Mouse (Mus musculus): ENCODE measurements at regions not wholly inside any gene's neighbourhood (a gene's known extent, or its start where the extent isn't known, plus 50 kb on each side); places are given as distances from the start of the nearest gene placed in this dataset.

DNA sequence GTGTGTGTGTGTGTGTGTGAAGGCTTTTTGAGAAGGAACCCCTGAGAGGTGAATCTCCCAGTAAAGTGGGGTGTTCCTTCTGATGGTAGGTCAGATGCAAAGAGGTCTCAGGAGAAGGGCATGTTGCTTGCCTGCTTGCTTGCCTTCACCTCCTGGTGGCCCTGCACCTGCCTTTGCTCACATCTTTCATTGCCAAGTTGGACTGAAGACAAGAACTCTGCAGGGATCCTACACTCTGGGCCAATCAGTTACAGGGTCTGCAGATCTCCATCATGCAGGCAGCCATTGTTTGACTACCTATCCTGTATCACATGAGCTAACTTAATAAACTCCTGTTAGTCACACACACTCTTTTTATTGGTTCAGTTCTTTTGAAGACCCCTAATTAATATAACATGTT, 148.4 kb downstream of the Sox11 start:
- H3K4me2 ChIP-seq (ENCODE audit: low read depth, low read length, severe bottlenecking): no peak overlapping the region
- no peaks in the 10 kb centered on the region for H3K4me1 ChIP-seq (replicated peaks; ENCODE audit: control insufficient read depth, insufficient read depth, low read length)
- H3K4me3 ChIP-seq (ENCODE audit: low read depth, low read length): no peak overlapping the region
- H3K9ac ChIP-seq (ENCODE audit: low read length): no peak overlapping the region
- ATAC-seq (replicated peaks; ENCODE audit: low FRiP score): no peak
- DNase-seq (ENCODE audit: low spot score): no peak
- no peaks in the 10 kb centered on the region for H3K36me3 ChIP-seq (ENCODE audit: control insufficient read depth, insufficient read depth, low read length)
- H3K27me3 ChIP-seq (ENCODE audit: control insufficient read depth, insufficient read depth, low read length): no peaks in the 10 kb centered on the region
- no peak overlapping the region for H3K27ac ChIP-seq (ENCODE audit: low read depth, low read length)
- H3K9me3 ChIP-seq (ENCODE audit: control insufficient read depth, low read length): no peaks in the 10 kb centered on the region

DNA sequence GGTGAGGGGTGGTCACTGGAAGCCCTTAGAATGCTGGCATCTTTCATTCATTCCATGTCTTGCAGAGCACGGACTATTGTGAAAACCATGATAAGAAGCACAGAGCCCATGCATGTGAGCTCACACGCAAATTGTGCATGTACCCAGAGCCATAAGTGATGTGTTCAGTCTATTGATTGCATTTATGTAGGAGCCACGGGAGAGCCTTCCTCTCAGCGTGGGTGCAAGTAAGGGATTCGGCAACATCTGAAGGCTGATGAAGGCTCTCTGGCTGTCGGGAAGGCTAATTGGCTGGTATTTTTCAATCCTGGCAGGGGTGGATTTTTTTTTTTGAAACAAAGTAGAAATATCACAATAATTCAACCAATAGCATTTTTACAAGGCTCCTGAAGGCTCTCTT, 150.5 kb downstream of the Sox11 start:
- no peak overlapping the region for H3K4me3 ChIP-seq (ENCODE audit: low read depth, low read length)
- H3K27ac ChIP-seq (ENCODE audit: low read depth, low read length): no peak overlapping the region
- ATAC-seq (replicated peaks; ENCODE audit: low FRiP score): no peak
- WGBS: 82% methylated on average over 6 of the region's 6 CpGs
- no peaks in the 10 kb centered on the region for H3K36me3 ChIP-seq (ENCODE audit: control insufficient read depth, insufficient read depth, low read length)
- H3K27me3 ChIP-seq (ENCODE audit: control insufficient read depth, insufficient read depth, low read length): no peaks in the 10 kb centered on the region
- no peaks in the 10 kb centered on the region for H3K4me1 ChIP-seq (replicated peaks; ENCODE audit: control insufficient read depth, insufficient read depth, low read length)
- H3K9me3 ChIP-seq (ENCODE audit: control insufficient read depth, low read length): no peaks in the 10 kb centered on the region
- no peak for DNase-seq (ENCODE audit: low spot score)
- H3K9ac ChIP-seq (ENCODE audit: low read length): no peak overlapping the region
- no peak overlapping the region for H3K4me2 ChIP-seq (ENCODE audit: low read depth, low read length, severe bottlenecking)

DNA sequence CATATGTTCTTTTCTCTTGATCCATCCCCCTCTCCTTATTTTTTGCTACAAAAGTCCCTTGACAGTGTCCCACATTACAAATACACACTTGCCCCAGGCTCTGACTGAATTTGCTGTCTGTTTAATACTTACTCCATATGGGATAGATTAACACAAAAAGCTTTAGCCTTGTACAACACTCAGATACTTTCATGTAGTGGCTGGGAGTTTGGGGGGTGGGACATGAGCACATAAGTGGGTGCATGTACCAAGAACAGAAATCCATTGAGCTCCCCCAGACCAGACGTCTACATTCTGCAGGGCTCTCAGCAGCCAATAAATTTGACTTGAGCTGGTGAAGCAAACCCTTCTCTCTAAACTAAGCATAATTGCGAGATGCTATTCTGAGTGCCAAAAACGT, 154.9 kb downstream of the Sox11 start:
- no peak overlapping the region for H3K27ac ChIP-seq (ENCODE audit: low read depth, low read length)
- H3K4me3 ChIP-seq (ENCODE audit: low read depth, low read length): no peak overlapping the region
- no peak overlapping the region for H3K4me2 ChIP-seq (ENCODE audit: low read depth, low read length, severe bottlenecking)
- no peaks in the 10 kb centered on the region for H3K9me3 ChIP-seq (ENCODE audit: control insufficient read depth, low read length)
- no peak for ATAC-seq (replicated peaks; ENCODE audit: low FRiP score)
- no peaks in the 10 kb centered on the region for H3K27me3 ChIP-seq (ENCODE audit: control insufficient read depth, insufficient read depth, low read length)
- H3K4me1 ChIP-seq (replicated peaks; ENCODE audit: control insufficient read depth, insufficient read depth, low read length): peaks cover 3% of the 10 kb centered on the region; the same call in 1 of the 2 replicates
- WGBS: 74% methylated on average over 3 of the region's 3 CpGs
- no peak overlapping the region for H3K9ac ChIP-seq (ENCODE audit: low read length)
- no peaks in the 10 kb centered on the region for H3K36me3 ChIP-seq (ENCODE audit: control insufficient read depth, insufficient read depth, low read length)
- DNase-seq (ENCODE audit: low spot score): no peak

DNA sequence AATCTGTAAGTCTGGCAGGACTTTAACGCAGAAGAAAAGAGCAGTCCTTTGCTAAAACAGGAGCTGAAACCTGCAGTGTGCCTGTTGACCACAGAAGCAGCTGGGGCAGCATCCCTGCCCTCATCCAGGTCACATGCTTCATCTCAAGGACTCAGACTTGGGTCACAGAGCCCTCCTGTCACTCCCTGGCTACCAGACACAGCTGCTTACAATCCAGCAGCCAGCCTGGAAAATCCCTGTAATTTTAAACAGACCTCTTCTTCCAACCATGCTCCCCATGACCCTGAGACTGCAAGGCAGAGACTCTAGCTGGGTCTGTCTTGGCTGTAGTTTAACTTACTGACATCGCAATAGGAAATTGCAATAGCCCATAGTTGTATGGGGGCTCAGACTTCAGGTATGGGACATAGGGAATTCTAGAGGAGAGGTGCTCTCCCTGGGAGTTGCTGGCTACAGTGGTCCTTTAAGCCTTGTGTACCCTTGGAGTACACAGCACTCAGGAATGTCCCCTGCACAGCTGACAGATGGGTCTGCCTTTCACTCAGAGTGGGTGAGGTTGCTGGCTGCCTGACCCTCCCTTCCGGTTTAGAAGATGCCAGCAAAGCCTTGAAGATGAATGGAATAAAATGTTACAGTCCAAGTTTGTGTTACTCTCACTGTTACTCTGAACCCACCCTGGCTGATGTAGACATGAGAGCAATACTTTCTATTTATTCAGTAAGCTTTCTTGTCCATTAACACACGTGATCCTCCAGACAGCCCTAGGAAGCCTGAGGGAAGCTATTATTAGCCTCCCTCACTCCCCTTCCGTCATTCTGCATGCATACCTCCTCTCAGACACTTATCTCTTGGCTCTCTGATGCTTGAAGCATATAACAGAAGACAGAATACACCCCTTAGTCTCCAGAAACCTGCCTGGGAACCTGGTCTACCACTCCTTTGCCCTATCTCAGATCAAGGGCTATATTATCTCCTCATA, 159.7 kb downstream of the Sox11 start:
- WGBS: 62% methylated on average over 5 of the region's 5 CpGs
- no peak for DNase-seq (ENCODE audit: low spot score)
- H3K4me2 ChIP-seq (ENCODE audit: low read depth, low read length, severe bottlenecking): no peak overlapping the region
- H3K27ac ChIP-seq (ENCODE audit: low read depth, low read length): 0 out of 2 replicates have a peak overlapping the region, but pooled peaks have one; percentile 18
- no peak overlapping the region for H3K4me3 ChIP-seq (ENCODE audit: low read depth, low read length)
- H3K4me1 ChIP-seq (replicated peaks; ENCODE audit: control insufficient read depth, insufficient read depth, low read length): peaks cover 3% of the 10 kb centered on the region; the same call in 1 of the 2 replicates
- H3K27me3 ChIP-seq (ENCODE audit: control insufficient read depth, insufficient read depth, low read length): no peaks in the 10 kb centered on the region
- no peaks in the 10 kb centered on the region for H3K36me3 ChIP-seq (ENCODE audit: control insufficient read depth, insufficient read depth, low read length)
- no peak for ATAC-seq (replicated peaks; ENCODE audit: low FRiP score)
- H3K9ac ChIP-seq (ENCODE audit: low read length): no peak overlapping the region
- H3K9me3 ChIP-seq (ENCODE audit: control insufficient read depth, low read length): no peaks in the 10 kb centered on the region

DNA sequence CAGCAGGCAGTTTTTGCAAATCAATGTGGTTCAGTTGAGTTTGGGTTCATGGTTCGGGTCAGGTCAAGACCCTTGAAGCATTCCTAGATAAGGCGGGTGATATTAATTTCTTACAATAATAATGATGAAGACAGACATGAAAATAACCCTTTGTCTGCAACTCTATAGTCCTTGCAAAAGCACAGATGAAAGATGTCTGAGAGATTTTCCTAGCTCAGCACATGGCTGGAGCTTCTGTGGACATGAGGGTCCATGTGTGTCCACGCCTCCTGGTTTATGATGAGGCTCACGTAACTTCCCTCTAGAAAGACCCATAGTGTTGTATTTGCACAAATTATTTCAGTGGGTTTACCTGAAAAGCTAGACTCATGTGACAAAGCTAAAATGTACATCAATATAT, 168.8 kb downstream of the Sox11 start:
- no peak for ATAC-seq (replicated peaks; ENCODE audit: low FRiP score)
- no peak overlapping the region for H3K4me2 ChIP-seq (ENCODE audit: low read depth, low read length, severe bottlenecking)
- H3K4me1 ChIP-seq (replicated peaks; ENCODE audit: control insufficient read depth, insufficient read depth, low read length): no peaks in the 10 kb centered on the region
- no peak overlapping the region for H3K4me3 ChIP-seq (ENCODE audit: low read depth, low read length)
- 88% methylated on average over 4 of the region's 4 CpGs for WGBS
- no peaks in the 10 kb centered on the region for H3K9me3 ChIP-seq (ENCODE audit: control insufficient read depth, low read length)
- no peaks in the 10 kb centered on the region for H3K36me3 ChIP-seq (ENCODE audit: control insufficient read depth, insufficient read depth, low read length)
- no peaks in the 10 kb centered on the region for H3K27me3 ChIP-seq (ENCODE audit: control insufficient read depth, insufficient read depth, low read length)
- H3K9ac ChIP-seq (ENCODE audit: low read length): no peak overlapping the region
- H3K27ac ChIP-seq (ENCODE audit: low read depth, low read length): no peak overlapping the region
- no peak for DNase-seq (ENCODE audit: low spot score)

DNA sequence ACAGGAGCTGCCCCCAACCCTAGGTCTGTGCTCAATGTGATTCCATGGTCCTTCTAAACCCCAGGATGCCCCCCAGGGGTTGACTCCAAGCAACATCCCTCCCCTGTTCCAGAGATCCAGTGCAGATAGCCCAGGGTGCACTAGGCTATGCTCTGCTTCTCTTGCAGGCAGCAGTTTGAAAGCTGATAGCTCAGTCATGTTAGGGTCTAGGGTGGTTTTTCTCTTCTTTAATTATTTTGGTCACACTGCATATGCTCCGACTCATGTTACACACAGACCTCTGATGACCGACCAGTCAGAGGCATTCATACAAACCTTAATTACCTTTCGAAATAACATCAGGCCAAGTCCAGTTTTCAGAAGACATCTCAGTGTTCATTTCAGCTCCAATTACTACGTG, 169.2 kb downstream of the Sox11 start:
- Histone ChIP-seq H3K9ac (ENCODE audit: low read length) (no peak overlapping the region), H3K9me3 (ENCODE audit: control insufficient read depth, low read length) (no peaks in the 10 kb centered on the region), H3K4me1 (replicated peaks; ENCODE audit: control insufficient read depth, insufficient read depth, low read length) (no peaks in the 10 kb centered on the region), H3K36me3 (ENCODE audit: control insufficient read depth, insufficient read depth, low read length) (no peaks in the 10 kb centered on the region), H3K4me2 (ENCODE audit: low read depth, low read length, severe bottlenecking) (no peak overlapping the region), H3K4me3 (ENCODE audit: low read depth, low read length) (no peak overlapping the region), H3K27ac (ENCODE audit: low read depth, low read length) (no peak overlapping the region), H3K27me3 (ENCODE audit: control insufficient read depth, insufficient read depth, low read length) (no peaks in the 10 kb centered on the region)
- DNase-seq (ENCODE audit: low spot score) (no peak), ATAC-seq (replicated peaks; ENCODE audit: low FRiP score) (no peak)
- WGBS: 83% methylated on average over 4 of the region's 4 CpGs

DNA sequence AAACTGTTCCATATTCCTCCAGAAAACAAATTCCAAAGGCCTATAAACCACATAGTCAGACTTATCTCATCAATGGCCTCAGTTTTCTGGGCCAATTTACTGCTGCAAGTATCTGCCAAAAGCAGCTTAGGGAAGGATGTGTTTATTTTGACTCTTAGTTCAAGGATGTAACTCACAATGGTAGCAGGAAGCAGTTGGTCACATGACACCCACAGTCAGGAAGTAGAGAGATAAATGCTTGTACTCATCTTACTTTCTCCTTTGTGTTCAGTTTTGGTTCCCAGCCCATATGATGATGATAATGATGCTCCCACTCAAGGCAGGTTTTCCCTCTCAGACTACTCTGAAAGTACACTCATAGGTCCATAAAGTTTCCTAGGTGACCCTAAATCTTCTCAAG, 170.8 kb downstream of the Sox11 start:
- Histone ChIP-seq H3K4me1 (replicated peaks; ENCODE audit: control insufficient read depth, insufficient read depth, low read length) (no peaks in the 10 kb centered on the region), H3K9me3 (ENCODE audit: control insufficient read depth, low read length) (no peaks in the 10 kb centered on the region), H3K36me3 (ENCODE audit: control insufficient read depth, insufficient read depth, low read length) (no peaks in the 10 kb centered on the region), H3K27me3 (ENCODE audit: control insufficient read depth, insufficient read depth, low read length) (no peaks in the 10 kb centered on the region), H3K4me2 (ENCODE audit: low read depth, low read length, severe bottlenecking) (no peak overlapping the region), H3K9ac (ENCODE audit: low read length) (no peak overlapping the region), H3K27ac (ENCODE audit: low read depth, low read length) (no peak overlapping the region), H3K4me3 (ENCODE audit: low read depth, low read length) (no peak overlapping the region)
- ATAC-seq (replicated peaks; ENCODE audit: low FRiP score): no peak
- no peak for DNase-seq (ENCODE audit: low spot score)

DNA sequence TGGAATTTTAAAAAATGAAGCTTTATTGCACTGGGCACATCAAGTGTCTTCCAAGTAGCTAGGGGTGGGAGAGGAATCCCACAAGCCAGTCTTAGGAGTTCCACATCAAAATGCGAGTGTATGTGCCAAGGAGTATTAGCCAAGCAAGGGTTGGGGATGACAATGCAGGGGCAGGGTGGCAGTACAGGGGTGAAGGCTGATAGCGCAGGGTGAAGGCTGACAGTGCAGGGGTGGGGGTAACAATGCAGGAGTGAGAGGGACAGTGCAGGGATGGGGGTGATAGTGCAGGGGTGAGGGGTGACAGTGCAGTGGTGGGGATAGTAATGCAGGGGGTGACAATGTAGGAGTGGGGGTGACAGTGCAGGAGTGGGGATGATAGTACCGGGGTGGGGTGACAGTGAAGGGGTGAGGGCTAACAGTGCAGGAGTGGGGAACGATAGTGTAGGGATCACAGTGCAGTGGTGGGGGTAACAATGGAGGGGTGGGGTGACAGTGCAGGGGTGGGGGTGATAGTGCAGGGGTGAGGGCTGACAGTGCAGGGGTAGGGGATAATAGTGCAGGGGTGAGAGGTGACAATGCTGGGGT, 177.4 kb downstream of the Sox11 start:
- no peaks in the 10 kb centered on the region for H3K36me3 ChIP-seq (ENCODE audit: control insufficient read depth, insufficient read depth, low read length)
- H3K9me3 ChIP-seq (ENCODE audit: control insufficient read depth, low read length): no peaks in the 10 kb centered on the region
- DNase-seq (ENCODE audit: low spot score) (no peak), ATAC-seq (replicated peaks; ENCODE audit: low FRiP score) (no peak)
- H3K4me3 ChIP-seq (ENCODE audit: low read depth, low read length): no peak overlapping the region
- WGBS: 90% methylated on average over 4 of the region's 4 CpGs
- no peaks in the 10 kb centered on the region for H3K27me3 ChIP-seq (ENCODE audit: control insufficient read depth, insufficient read depth, low read length)
- H3K4me1 ChIP-seq (replicated peaks; ENCODE audit: control insufficient read depth, insufficient read depth, low read length): no peaks in the 10 kb centered on the region; the same call in 1 of the 2 replicates
- H3K4me2 ChIP-seq (ENCODE audit: low read depth, low read length, severe bottlenecking): no peak overlapping the region
- no peak overlapping the region for H3K9ac ChIP-seq (ENCODE audit: low read length)
- H3K27ac ChIP-seq (ENCODE audit: low read depth, low read length): no peak overlapping the region

All from forebrain, embryonic 11.5 days (tissue).